Mouse (Mus musculus) monocyte, adult 5-6 weeks (primary cell): Measurements from ENCODE around the gene Pax2. TPM values are rescaled to one million over a fixed set of nuclear protein-coding genes. Genes with fewer than 3 reads are reported as not detected.

Experiments
- ATAC-seq: fragments of 153-309, 156-312 bp; replicated peaks from 2 replicates; pipeline ENCODE4 v1.8.0; 2017; ENCODE audit warnings: mild to moderate bottlenecking; ENCODE audit not compliant: low TSS enrichment, insufficient number of reproducible peaks, severe bottlenecking, poor library complexity, low FRiP score
- total RNA-seq: library from RNA; stranded (forward); fragments of 200-1000, 200-491, 200-594 nt; gene quantifications from 3 replicates; pipeline ENCODE4 v1.2.3, GENCODE M21; 2017

The Pax2 gene
- total RNA-seq, 1 experiment from 2014 or later, result not detected

- no peak for ATAC-seq
Observed at GRCm38 (mm10) chr19:44760259-44761131, 4.7 kb downstream of the Pax2 start.

- ATAC-seq, result no peak
Observed at GRCm38 (mm10) chr19:44762121-44762621, 6.3 kb downstream of the Pax2 start.

GRCm38 (mm10) chr19:44770268-44771050 lies 14.6 kb downstream of the Pax2 start:
- ATAC-seq, result no peak

- no peak for ATAC-seq
Observed at GRCm38 (mm10) chr19:44771499-44771898, 15.7 kb downstream of the Pax2 start.

- no peak for ATAC-seq
Observed at GRCm38 (mm10) chr19:44781987-44782386, 26.1 kb downstream of the Pax2 start.

GRCm38 (mm10) chr19:44784391-44784790 lies 28.5 kb downstream of the Pax2 start:
- ATAC-seq, result no peak

- ATAC-seq, result no peak
Observed at GRCm38 (mm10) chr19:44788488-44788887, 32.6 kb downstream of the Pax2 start.

GRCm38 (mm10) chr19:44791981-44792380 lies 36.1 kb downstream of the Pax2 start:
- no peak for ATAC-seq

GRCm38 (mm10) chr19:44797110-44798060 lies 41.5 kb downstream of the Pax2 start:
- no peak for ATAC-seq

- no peak for ATAC-seq
Observed at GRCm38 (mm10) chr19:44798731-44799130, 42.9 kb downstream of the Pax2 start.

- no peak for ATAC-seq
Observed at GRCm38 (mm10) chr19:44799156-44799555, 43.3 kb downstream of the Pax2 start.

- no peak for ATAC-seq
Observed at GRCm38 (mm10) chr19:44800327-44800726, 44.5 kb downstream of the Pax2 start.

- no peak for ATAC-seq
Observed at GRCm38 (mm10) chr19:44808734-44809133, 52.9 kb downstream of the Pax2 start.

- ATAC-seq, result no peak
Observed at GRCm38 (mm10) chr19:44812666-44813429, 57.0 kb downstream of the Pax2 start.

- ATAC-seq, result no peak
Observed at GRCm38 (mm10) chr19:44815111-44815510, 59.3 kb downstream of the Pax2 start.

- ATAC-seq, result no peak
Observed at GRCm38 (mm10) chr19:44817403-44818128, 61.7 kb downstream of the Pax2 start.

- ATAC-seq, result no peak
Observed at GRCm38 (mm10) chr19:44818676-44819075, 62.8 kb downstream of the Pax2 start.
